Mouse (Mus musculus) thymus, postnatal 4 days (tissue): ENCODE measurements around the gene Slc5a12.

Experiments used
- DNase-seq: peaks from one replicate; pipeline ENCODE4 v3.0.0; 2021

The Slc5a12 gene

GRCm38 (mm10) chr2:110596932-110597331 lies at the start of gene Slc5a12:
TSS of gene Slc5a12 (plus strand) at chr2:110597298.
- DNase-seq = no peak

- DNase-seq = no peak
Observed at GRCm38 (mm10) chr2:110556098-110556497, 41.0 kb upstream of the Slc5a12 start.

GRCm38 (mm10) chr2:110562621-110563020 lies 34.5 kb upstream of the Slc5a12 start:
- no peak for DNase-seq

- DNase-seq = peak; percentile 7
Observed at GRCm38 (mm10) chr2:110564673-110565627, 32.1 kb upstream of the Slc5a12 start.

GRCm38 (mm10) chr2:110586692-110587091 lies 10.4 kb upstream of the Slc5a12 start:
- DNase-seq = no peak

GRCm38 (mm10) chr2:110590007-110590406 lies 7.1 kb upstream of the Slc5a12 start:
- no peak for DNase-seq

- DNase-seq = no peak
Observed at GRCm38 (mm10) chr2:110592276-110592675, 4.8 kb upstream of the Slc5a12 start.

GRCm38 (mm10) chr2:110644358-110644757 lies 47.3 kb downstream of the Slc5a12 start:
- DNase-seq = no peak

GRCm38 (mm10) chr2:110644846-110645245 lies 47.7 kb downstream of the Slc5a12 start:
- no peak for DNase-seq

GRCm38 (mm10) chr2:110663329-110663728 lies 66.2 kb downstream of the Slc5a12 start:
- no peak for DNase-seq

GRCm38 (mm10) chr2:110671071-110671624 lies 74.0 kb downstream of the Slc5a12 start:
- no peak for DNase-seq
